Mouse (Mus musculus) liver, embryonic 16.5 days (tissue): ENCODE results near the gene Asprv1. TPM values are rescaled to one million over a fixed set of nuclear protein-coding genes. Genes with fewer than 3 reads are reported as not detected.

Experiments used
- ATAC-seq: fragments of 200-750 bp; cut with Nextera tagmentation; 2 replicates; pipeline ENCODE4 v1.8.0; 2017; ENCODE audit warnings: low read depth, mild to moderate bottlenecking, moderate number of reproducible peaks, moderate library complexity
- H3K27ac ChIP-seq: fragments of 300-500 bp; sonication (generic); 2 replicates; pipeline ENCODE4 v1.5.1; 2014; ENCODE audit warnings: mild to moderate bottlenecking, low read length
- H3K27me3 ChIP-seq: fragments of 300-500 bp; sonication (generic); 2 replicates; pipeline ENCODE4 v1.6.1; 2014; ENCODE audit warnings: low read depth, low read length, mixed read lengths; ENCODE audit not compliant: control insufficient read depth, insufficient read depth
- H3K36me3 ChIP-seq: fragments of 300-500 bp; sonication (generic); 2 replicates; pipeline ENCODE4 v1.6.1; 2014; ENCODE audit warnings: mild to moderate bottlenecking; ENCODE audit not compliant: control insufficient read depth, insufficient read depth
- H3K4me1 ChIP-seq: fragments of 300-500 bp; sonication (generic); 2 replicates; pipeline ENCODE4 v1.6.1; 2014; ENCODE audit warnings: low read depth, low read length, mixed read lengths; ENCODE audit not compliant: control insufficient read depth
- H3K4me2 ChIP-seq: fragments of 300-500 bp; sonication (generic); 2 replicates; pipeline ENCODE4 v1.6.1; 2014; ENCODE audit warnings: low read depth, low read length, mixed read lengths
- H3K4me3 ChIP-seq: fragments of 300-500 bp; sonication (generic); 2 replicates; pipeline ENCODE4 v1.5.1; 2014; ENCODE audit warnings: low read depth, mild to moderate bottlenecking, low read length
- H3K9ac ChIP-seq: fragments of 300-500 bp; sonication (generic); 2 replicates; pipeline ENCODE4 v1.6.1; 2014; ENCODE audit warnings: low read depth, low read length
- H3K9me3 ChIP-seq: fragments of 300-500 bp; sonication (generic); replicated peaks from 2 replicates; pipeline ENCODE4 v1.6.1; 2016; ENCODE audit warnings: low read length; ENCODE audit not compliant: control insufficient read depth
- whole genome bisulfite sequencing: fragments of 180-500 bp; shearing (Covaris S2); extraction: QIAGEN DNeasy Blood & Tissue Kit; methylation state at CpG from one replicate; pipeline ENCODE4 v1.1.7; 2014; ENCODE audit not compliant: insufficient replicate concordance; 5-methylcytosine and 5-hydroxymethylcytosine counted together
- polyA plus RNA-seq: library from polyadenylated mRNA; unstranded; fragments of >200 nt; fragmentation: Nextera tagmentation; extraction: Ambion mirVana; gene quantifications from 2 replicates; pipeline ENCODE4 v1.2.1, GENCODE M21; 2015

Gene Asprv1
- polyA plus RNA-seq, 1 experiment from 2014 or later: 2.9 TPM

- no peak for ATAC-seq
- no peak overlapping the region for H3K27ac ChIP-seq
- no peak overlapping the region for H3K4me2 ChIP-seq
- no peaks in the 10 kb centered on the region for H3K9me3 ChIP-seq
- H3K36me3 ChIP-seq: no peaks in the 10 kb centered on the region
- no peak overlapping the region for H3K4me3 ChIP-seq
- WGBS: 56% methylated on average over 7 of the region's 7 CpGs
- H3K4me1 ChIP-seq: peaks cover 17% of the 10 kb centered on the region
- H3K9ac ChIP-seq: no peak overlapping the region
- H3K27me3 ChIP-seq: no peaks in the 10 kb centered on the region
Measured at GRCm38 (mm10) chr6:86605260-86605659, 22.7 kb upstream of the Asprv1 start.

DNA sequence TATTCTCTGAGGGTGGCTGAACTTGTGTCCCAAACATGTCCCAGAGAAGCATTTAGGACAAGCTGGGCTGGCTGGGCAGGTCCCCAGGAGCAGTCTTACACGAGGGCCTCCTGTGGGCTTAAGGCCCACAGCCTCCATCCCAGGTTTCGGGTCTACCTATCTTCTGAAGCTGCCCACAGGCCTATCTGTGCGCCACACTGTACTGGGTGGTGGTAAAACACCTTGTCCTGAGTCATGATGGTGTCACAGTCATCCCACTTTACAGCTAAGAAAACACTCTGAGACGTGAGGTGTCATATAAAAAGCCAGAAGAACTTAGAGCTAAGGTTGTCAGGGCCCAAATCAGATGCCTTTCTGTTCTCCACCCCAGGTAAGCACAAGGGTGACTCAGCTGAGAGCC, 21.7 kb upstream of the Asprv1 start:
- Histone ChIP-seq H3K9ac (no peak overlapping the region), H3K27ac (no peak overlapping the region)
- ATAC-seq: peak; percentile 31

DNA sequence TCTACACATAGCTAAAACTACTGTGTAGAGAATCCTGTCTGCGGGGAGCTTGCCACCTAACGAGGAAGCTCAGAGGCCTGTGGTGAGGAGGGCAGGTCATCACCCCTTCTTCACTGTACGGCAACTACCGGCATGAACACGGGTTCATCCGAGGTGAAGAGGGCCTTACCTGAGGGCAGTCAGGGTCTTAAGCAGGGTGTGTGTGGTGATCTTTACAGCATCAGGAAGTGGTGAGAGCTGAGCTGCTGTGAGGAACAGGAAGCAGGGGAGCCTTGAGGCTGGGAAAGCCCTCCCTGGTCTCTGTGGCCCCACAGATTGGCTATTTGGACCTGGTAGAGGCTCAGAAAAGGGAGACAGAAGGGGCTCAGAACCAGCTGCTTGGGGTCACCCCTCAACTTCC, 20.5 kb upstream of the Asprv1 start:
- H3K36me3 ChIP-seq: no peaks in the 10 kb centered on the region
- no peak overlapping the region for H3K4me2 ChIP-seq
- no peak overlapping the region for H3K9ac ChIP-seq
- no peaks in the 10 kb centered on the region for H3K27me3 ChIP-seq
- no peak overlapping the region for H3K4me3 ChIP-seq
- H3K4me1 ChIP-seq: peaks cover 15% of the 10 kb centered on the region
- 34% methylated on average over 6 of the region's 6 CpGs for WGBS
- no peaks in the 10 kb centered on the region for H3K9me3 ChIP-seq
- no peak for ATAC-seq
- peak overlapping the region; percentile 52 for H3K27ac ChIP-seq

More for the DNA sequence above, 21.7 kb upstream of the Asprv1 start:
- Histone ChIP-seq H3K4me3 (no peak overlapping the region), H3K9me3 (no peaks in the 10 kb centered on the region), H3K27me3 (no peaks in the 10 kb centered on the region), H3K4me2 (no peak overlapping the region), H3K4me1 (peaks cover 15% of the 10 kb centered on the region), H3K36me3 (no peaks in the 10 kb centered on the region)
- 50% methylated on average over 4 of the region's 4 CpGs for WGBS

GRCm38 (mm10) chr6:86609235-86609634, 18.7 kb upstream of the Asprv1 start:
- no peaks in the 10 kb centered on the region for H3K27me3 ChIP-seq
- peaks cover 15% of the 10 kb centered on the region for H3K4me1 ChIP-seq
- no peaks in the 10 kb centered on the region for H3K36me3 ChIP-seq
- H3K4me2 ChIP-seq: no peak overlapping the region
- 0 out of 2 replicates have a peak overlapping the region, but pooled peaks have one; percentile 30 for H3K27ac ChIP-seq
- ATAC-seq: peak; percentile 40
- H3K4me3 ChIP-seq: no peak overlapping the region
- H3K9me3 ChIP-seq: no peaks in the 10 kb centered on the region
- no peak overlapping the region for H3K9ac ChIP-seq
- WGBS: 55% methylated on average over 6 of the region's 6 CpGs

DNA sequence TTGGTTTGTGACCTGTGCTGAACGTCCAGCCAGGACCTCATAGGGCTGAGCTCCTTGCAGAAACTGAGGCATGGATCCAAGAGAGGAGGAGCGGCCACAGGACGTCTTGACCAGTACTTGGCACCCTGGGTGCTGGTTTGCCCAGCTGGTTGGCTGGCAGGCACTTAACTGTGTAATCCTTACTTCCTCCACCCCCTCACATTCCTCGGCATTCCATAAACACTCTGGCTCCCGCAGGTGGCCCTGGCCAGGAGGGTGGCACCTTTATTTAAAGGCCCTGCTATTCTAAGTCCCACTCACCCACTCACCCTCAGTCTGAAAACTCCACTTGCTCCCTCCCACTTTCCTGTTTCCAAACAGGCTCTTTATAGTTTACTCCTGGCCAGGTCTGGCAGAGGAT, 17.2 kb upstream of the Asprv1 start:
- H3K9me3 ChIP-seq: no peaks in the 10 kb centered on the region
- no peak overlapping the region for H3K4me3 ChIP-seq
- WGBS: 56% methylated on average over 5 of the region's 5 CpGs
- H3K27ac ChIP-seq: no peak overlapping the region
- peaks cover 15% of the 10 kb centered on the region for H3K4me1 ChIP-seq
- H3K4me2 ChIP-seq: no peak overlapping the region
- ATAC-seq: no peak
- no peaks in the 10 kb centered on the region for H3K36me3 ChIP-seq
- no peak overlapping the region for H3K9ac ChIP-seq
- H3K27me3 ChIP-seq: no peaks in the 10 kb centered on the region

- H3K4me1 ChIP-seq: peaks cover 6% of the 10 kb centered on the region; the same call in 1 of the 2 replicates
- no peaks in the 10 kb centered on the region for H3K27me3 ChIP-seq
- no peak overlapping the region for H3K4me3 ChIP-seq
- no peaks in the 10 kb centered on the region for H3K9me3 ChIP-seq
- no peak overlapping the region for H3K9ac ChIP-seq
- ATAC-seq: no peak
- H3K4me2 ChIP-seq: no peak overlapping the region
- 63% methylated on average over 4 of the region's 4 CpGs for WGBS
- H3K27ac ChIP-seq: no peak overlapping the region
- H3K36me3 ChIP-seq: no peaks in the 10 kb centered on the region
Measured at GRCm38 (mm10) chr6:86615301-86615700, 12.7 kb upstream of the Asprv1 start.

- no peak for ATAC-seq
- 62% methylated on average over 4 of the region's 4 CpGs for WGBS
Measured at GRCm38 (mm10) chr6:86623201-86623600, 4.8 kb upstream of the Asprv1 start.

GRCm38 (mm10) chr6:86624074-86625030, 3.6 kb upstream of the Asprv1 start:
- H3K27me3 ChIP-seq: no peaks in the 10 kb centered on the region; the same call in none of the 2 replicates
- H3K4me3 ChIP-seq: no peak overlapping the region
- no peaks in the 10 kb centered on the region for H3K36me3 ChIP-seq
- no peak overlapping the region for H3K9ac ChIP-seq
- no peak for ATAC-seq
- WGBS: 63% methylated on average over 18 of the region's 18 CpGs
- no peak overlapping the region for H3K27ac ChIP-seq
- H3K4me1 ChIP-seq: no peaks in the 10 kb centered on the region
- H3K4me2 ChIP-seq: no peak overlapping the region
- H3K9me3 ChIP-seq: no peaks in the 10 kb centered on the region

More at GRCm38 (mm10) chr6:86623201-86623600, 4.8 kb upstream of the Asprv1 start:
- Histone ChIP-seq H3K4me3 (no peak overlapping the region), H3K4me2 (no peak overlapping the region), H3K36me3 (no peaks in the 10 kb centered on the region), H3K27ac (no peak overlapping the region), H3K9me3 (no peaks in the 10 kb centered on the region), H3K4me1 (no peaks in the 10 kb centered on the region), H3K9ac (no peak overlapping the region), H3K27me3 (no peaks in the 10 kb centered on the region; the same call in none of the 2 replicates)

DNA sequence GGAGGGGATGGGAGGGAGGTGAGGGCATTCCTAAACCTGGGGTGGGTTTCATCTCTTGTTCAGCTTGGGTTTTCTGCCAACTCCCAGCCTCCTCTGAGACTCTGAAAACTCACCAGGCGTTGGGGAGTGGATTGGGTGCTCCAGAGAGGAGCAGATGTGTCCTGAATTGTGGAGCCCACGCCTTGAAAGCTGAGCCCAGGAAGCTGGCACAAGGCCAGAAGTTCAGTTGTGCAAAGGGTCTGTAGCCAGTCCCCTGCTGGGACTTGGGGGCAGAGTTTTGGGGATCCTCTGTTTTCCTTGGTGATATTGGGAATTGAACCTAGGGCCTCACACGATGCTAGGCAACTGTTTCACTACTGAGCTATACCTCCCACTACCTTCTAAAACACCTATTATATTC, 2.2 kb downstream of the Asprv1 start:
- Histone ChIP-seq H3K4me2 (no peak overlapping the region), H3K9ac (no peak overlapping the region), H3K27me3 (no peaks in the 10 kb centered on the region; the same call in 1 of the 2 replicates), H3K36me3 (no peaks in the 10 kb centered on the region), H3K4me1 (no peaks in the 10 kb centered on the region; the same call in 1 of the 2 replicates), H3K9me3 (no peaks in the 10 kb centered on the region), H3K4me3 (no peak overlapping the region), H3K27ac (no peak overlapping the region)
- 70% methylated on average over 3 of the region's 3 CpGs for WGBS
- no peak for ATAC-seq
